Mouse (Mus musculus): ENCODE data around the gene Capza3. TPM values are rescaled to one million over a fixed set of nuclear protein-coding genes. Genes with fewer than 3 reads are reported as not detected.

Capza3 gene
- total RNA-seq (2021): not detected
- long read RNA-seq, experiment 1: 0 reads
- long read RNA-seq, experiment 2: 0 reads

- no peak for DNase-seq (ENCODE audit: low spot score in 2 of 2)
Observed at GRCm38 (mm10) chr6:140040952-140041351, at the start of gene Capza3. Capza3 (plus strand) TSS chr6:140041252.

- DNase-seq (ENCODE audit: low spot score in 2 of 2): no peak
Observed at GRCm38 (mm10) chr6:140005181-140005580, 35.9 kb upstream of the Capza3 start.

- no peak for DNase-seq (ENCODE audit: low spot score in 2 of 2)
Observed at GRCm38 (mm10) chr6:140024404-140024803, 16.6 kb upstream of the Capza3 start.

- DNase-seq (ENCODE audit: low spot score in 2 of 2): no peak
Observed at GRCm38 (mm10) chr6:140041357-140041756, 305 bp downstream of the Capza3 start, which contains the start of gene Plcz1. Plcz1 (minus strand) TSS chr6:140041457.

- no peak for DNase-seq (ENCODE audit: low spot score in 2 of 2)
Observed at GRCm38 (mm10) chr6:140051476-140051875, 10.4 kb downstream of the Capza3 start.

GRCm38 (mm10) chr6:140054271-140054928, 13.3 kb downstream of the Capza3 start:
- DNase-seq (ENCODE audit: low spot score in 2 of 2): no peak

GRCm38 (mm10) chr6:140069177-140069576, 28.1 kb downstream of the Capza3 start:
- no peak for DNase-seq (ENCODE audit: low spot score in 2 of 2)

- no peak for DNase-seq (ENCODE audit: low spot score in 2 of 2)
Observed at GRCm38 (mm10) chr6:140080933-140081332, 39.9 kb downstream of the Capza3 start.

- no peak for DNase-seq (ENCODE audit: low spot score in 2 of 2)
Observed at GRCm38 (mm10) chr6:140081739-140082138, 40.7 kb downstream of the Capza3 start.

- no peak for DNase-seq (ENCODE audit: low spot score in 2 of 2)
Observed at GRCm38 (mm10) chr6:140089855-140090254, 48.8 kb downstream of the Capza3 start.

Other genes with a start within 250 kb of the Capza3 start
- gene Plcz1, start 205 bp downstream of the Capza3 start, total RNA-seq (2021): not detected

All from adrenal gland, adult 18-20 months (tissue).